Mouse (Mus musculus): ENCODE measurements around the gene Gm3336.
A peak's percentile ranks its signal among the peaks of the same experiment; 100 is the strongest.

Gene Gm3336

DNA sequence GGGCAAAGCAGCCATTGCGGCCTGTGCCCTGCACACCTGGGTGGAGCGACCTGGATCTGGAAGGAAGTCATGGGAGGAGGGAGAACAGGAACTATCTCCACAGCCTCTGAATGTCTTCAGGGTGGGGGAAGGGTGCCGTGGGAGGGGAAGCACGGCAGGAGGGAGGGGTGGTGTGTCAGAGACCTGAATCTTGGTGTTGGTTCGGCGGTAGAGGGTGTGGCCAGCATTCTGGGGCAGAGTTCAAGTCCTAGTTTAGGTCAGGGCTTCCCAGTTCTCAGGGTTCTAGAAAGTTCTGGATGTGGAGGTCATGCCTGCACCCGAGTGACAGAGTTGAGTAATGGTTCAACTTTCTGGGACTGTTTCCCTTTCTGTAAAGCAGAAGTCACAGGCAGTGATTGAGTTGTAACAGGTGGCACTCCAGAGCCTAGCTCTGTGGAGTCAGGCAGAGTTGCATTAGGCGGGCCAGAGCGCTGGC, 1.5 kb downstream of the Gm3336 start:
- peak; percentile 37 for DNase-seq

DNA sequence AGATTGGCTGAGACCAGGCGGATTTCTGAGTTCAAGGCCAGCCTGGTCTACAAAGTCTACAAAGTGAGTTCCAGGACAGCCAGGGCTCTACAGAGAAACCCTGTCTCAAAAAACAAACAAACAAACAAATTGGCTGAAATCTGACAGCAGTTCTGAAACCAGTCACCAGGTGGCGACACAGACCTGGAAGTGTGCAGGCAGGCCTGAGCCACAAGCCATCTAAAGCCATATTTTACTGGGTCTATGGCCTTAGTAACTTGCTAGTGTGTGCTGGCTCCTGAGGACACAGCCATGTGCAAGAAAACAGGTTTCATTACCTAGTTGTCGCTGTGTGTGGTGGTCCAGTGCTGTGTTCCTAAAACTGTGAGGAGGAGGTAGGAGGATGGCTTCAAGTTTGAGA, 2.4 kb downstream of the Gm3336 start:
- peak; percentile 70 for DNase-seq

GRCm38 (mm10) chr8:70721601-70722000, 3.3 kb downstream of the Gm3336 start:
- peak; percentile 25 for DNase-seq

GRCm38 (mm10) chr8:70723486-70724210, 5.3 kb downstream of the Gm3336 start, which contains the start of gene Pde4c:
Pde4c (plus strand) TSS chr8:70723720.
- no peak for DNase-seq

DNA sequence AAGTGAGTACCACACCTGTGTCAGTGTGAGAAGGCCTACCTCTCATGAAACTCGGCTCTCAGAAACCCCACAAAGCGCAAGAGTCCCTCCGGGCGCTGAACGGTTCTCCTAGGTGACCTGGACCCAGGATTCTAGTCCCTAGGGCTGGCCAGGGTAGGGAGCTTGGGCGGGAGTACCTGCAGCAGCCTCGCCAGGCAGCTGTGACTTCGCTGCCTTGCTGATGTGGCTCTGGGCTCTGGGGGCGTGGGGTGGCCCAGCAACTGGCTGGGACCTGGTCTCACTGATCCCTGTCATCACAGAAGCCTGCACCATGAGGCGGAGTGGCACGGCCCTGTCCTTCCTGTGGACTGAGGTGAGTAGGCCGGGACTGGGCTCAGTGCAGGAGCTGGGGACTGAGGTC, 5.9 kb downstream of the Gm3336 start:
- no peak for DNase-seq

DNA sequence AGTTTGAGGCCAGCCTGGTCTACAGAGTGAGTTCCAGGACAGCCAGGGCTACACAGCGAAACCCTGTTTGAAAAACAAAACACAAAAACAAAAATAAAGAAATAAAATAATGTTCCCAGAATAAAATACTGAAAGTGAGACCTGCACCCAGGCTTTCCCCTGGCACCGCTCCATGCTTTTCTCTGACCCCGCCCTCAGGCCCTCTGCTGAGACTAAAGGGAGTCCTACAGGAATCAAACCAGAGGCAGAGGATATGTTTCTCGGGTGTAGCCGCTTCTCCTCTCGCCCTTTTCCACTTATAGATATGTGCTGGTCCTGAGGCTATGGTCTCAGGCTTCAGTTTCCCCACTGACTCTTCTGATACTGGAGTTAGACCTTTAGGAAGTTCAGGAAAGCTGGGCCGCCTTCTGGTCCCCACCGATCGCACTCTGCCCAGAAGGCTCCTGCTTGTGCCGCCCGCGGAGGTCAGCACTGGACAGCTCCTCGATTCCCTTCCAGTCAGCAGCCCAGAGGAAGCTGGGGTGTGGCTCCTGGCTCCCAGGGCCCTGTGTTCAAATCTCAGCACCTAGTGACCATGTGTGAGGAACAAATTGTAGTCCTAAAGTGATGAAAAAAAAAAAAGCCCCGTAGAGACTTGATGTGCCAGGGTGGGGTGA, 7.6 kb downstream of the Gm3336 start:
- no peak for DNase-seq

GRCm38 (mm10) chr8:70726721-70727120, 8.4 kb downstream of the Gm3336 start:
- no peak for DNase-seq

DNA sequence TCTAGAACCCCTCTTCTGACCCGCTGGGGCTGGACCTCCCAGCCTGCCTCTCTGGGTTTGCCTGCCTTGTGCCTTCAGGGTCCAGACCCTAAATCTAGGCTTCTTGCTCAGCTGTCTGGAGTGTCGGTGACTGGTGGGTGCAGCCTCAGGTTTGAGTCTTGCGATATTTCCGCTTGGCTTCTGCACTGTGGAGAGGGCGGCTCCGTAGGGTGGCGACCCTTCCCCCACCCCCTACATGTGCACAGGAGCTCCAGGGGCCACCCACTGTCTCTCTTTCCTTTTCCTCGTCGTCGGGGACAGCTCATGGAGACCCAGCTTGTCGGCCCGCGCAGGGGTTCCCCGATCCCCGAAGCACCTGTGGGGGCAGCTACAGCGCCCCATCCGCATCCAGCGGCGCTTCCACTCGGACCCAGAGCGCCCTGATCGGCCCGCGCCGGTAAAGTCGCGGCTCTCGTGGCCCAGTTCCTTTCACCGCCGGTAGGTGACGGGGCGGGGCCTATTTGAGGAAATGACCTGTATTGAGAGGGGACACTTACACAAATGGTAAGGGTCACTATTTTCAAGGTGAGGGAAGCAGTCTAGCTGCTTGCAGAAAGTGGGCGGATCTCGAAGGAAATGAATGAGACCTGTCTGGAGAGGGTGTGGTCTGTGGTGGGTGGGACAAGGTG, 11.6 kb downstream of the Gm3336 start:
- no peak for DNase-seq

DNA sequence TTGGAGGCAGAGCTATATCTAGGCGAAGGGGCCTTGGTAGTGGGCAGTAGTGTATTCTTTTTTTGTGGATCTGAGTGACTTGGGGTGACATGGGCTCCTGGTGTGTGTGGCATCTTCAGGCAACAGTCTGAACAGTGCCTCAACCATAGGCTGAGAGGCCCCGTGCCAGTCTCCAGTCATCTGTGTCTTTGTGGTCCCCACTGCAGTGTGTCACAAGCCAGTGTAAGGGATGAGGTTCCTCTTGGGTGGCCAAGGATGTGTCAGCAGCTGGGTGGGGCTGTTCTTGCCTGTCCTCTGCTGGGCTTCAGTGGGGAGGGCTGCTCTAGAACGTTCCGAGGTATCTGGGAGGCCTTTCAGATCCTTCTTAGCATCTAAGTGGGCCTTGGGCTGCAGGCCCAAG, 12.6 kb downstream of the Gm3336 start:
- DNase-seq: no peak

GRCm38 (mm10) chr8:70737705-70738104, 19.4 kb downstream of the Gm3336 start:
- no peak for DNase-seq

DNA sequence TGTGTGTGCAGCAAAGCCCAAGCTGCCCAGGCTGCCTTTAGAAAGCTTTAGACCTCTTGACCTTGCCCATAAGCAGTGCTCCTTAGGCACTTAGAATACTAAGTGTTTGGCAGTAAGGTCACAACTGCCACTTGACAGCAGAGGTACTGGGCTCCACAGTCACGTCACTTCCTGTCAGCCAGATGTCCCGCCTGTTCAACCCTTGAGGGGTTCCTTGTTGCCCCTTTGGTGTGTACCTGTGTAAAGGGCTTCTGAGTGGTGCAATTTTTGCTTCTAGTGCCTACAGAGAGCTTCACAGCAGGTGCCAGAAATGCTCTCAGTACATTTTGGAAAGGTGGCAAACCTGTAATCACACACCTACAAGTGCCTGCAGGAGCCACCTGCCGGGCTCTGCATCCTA, 19.9 kb downstream of the Gm3336 start:
- DNase-seq: no peak

DNA sequence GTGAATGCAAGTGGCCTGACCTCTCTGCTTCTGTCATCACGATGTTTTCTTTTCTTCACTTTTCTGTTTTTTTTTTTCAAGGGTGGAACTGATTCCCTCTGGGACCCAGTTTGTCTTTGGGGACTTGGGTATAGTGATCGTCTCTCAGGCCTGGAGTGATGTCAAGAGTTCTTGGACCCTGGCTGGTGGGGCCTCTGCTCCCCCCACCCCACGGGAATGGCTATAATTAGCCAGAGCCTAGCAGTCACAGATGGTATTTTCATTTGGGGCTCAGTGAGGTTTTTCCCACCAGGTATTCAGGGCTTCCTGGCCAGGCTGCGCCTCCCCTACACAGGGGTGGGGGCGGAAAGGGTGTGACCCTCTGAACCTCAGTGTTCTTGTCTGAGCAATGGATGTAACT, 23.3 kb downstream of the Gm3336 start:
- no peak for DNase-seq

DNA sequence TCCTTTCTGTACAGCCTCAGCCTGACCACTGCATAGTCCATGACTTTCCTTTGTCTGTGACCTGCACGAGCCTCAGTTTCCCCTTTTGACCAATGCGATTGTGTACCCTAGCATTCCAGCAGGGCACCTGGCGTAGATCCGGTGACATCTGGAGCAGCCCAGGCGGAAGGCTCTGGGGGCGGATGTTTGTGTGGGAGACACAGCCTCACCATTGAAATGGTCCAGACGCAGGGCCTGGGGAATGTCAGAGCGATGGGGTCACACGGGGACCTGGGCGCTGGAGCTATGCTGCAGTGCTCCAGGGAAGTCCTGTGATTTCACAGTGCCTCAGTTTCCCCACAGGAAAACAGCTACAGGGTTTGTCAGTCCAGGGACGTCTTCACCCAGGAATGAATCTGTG, 23.8 kb downstream of the Gm3336 start:
- DNase-seq: no peak

GRCm38 (mm10) chr8:70742981-70743655, 24.8 kb downstream of the Gm3336 start:
- DNase-seq: no peak

DNA sequence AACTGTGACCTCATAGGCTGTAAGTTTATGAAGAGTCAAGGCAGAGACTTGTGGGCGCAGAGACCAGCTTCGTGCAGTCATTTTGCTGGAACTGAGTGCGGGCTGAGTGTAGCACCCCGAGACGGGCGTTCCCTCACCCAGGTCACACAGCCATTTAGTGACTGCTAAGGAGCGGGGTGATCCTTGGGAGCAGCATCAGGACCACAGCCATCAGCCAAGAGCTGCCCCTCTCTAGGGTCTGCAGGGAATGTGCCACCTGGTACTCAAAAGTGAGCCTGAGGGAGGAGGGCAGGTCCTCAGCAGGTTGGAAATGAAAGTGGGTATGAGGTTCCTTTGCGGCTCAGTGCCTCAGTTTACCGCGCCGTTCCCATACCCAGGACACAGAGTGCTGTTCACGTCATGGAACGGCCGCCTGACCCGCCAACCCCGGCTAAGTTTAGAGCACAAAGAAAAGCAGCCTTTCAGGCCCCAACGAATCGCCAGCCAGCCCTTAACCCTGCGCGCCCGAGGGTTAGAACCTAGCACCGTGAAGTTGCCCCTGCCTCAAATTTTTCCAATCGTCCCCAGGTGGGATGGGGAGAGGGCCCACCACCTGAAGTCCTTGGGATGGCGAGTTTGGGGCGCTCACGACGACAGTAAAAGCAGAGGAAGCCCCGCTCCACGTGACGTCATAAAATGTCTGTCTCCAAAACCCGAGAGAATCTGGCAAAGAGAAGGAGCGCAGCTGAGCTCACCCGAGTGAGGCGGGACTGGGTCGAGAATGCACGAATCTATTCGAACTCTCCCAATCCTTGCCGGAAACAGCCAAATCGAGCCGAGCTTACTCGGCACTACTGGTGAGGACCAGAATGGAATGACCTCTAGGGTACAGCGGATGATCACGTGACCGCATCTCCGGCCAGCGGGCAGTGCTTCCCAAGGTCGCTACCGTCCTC, 25.6 kb downstream of the Gm3336 start:
- DNase-seq: peak; percentile 44

DNA sequence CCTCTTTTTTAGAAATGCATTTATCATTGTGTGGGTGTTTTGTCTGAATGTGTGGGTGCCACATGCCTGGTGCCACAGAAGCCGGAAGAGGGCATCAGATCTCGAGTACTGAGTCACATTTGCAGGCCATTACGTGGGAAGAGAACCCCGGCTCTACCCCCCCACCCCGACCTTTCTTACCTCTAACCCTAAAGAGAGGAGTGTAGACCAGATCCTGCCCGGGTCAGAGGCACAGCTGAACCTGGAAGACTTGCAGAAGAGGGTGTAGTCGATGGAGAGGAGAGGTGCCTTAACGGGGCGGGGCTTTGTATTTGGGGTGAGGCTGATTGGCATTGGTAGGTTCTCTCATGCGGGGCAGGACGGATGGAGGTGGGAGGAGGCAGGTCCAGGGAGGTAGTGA, 26.5 kb downstream of the Gm3336 start:
- no peak for DNase-seq

DNA sequence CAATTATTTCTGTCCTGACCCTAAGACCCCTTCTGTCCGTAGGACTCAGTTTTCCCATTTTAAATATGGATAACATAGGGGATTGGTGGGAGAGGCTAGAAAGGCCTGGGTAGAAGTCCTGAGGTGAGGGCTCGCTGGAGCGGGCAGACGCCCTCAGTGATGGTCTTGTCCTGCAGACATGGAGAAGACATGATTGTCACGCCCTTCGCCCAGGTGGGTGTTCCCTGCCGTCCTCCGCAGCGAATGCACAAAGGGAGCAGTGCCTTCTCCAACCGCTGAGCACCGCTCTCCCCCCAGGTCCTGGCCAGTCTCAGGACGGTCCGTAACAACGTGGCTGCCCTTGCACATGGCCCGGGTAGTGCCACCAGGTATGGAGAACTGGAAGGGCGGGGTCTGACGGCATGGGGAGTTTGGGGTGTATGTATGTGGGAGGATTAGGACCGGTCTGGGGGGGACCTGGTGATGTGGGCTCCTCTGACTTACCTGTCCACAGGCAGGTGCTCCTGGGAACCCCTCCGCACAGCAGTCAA, 27.4 kb downstream of the Gm3336 start:
- no peak for DNase-seq

GRCm38 (mm10) chr8:70746676-70747075, 28.3 kb downstream of the Gm3336 start:
- DNase-seq: no peak

DNA sequence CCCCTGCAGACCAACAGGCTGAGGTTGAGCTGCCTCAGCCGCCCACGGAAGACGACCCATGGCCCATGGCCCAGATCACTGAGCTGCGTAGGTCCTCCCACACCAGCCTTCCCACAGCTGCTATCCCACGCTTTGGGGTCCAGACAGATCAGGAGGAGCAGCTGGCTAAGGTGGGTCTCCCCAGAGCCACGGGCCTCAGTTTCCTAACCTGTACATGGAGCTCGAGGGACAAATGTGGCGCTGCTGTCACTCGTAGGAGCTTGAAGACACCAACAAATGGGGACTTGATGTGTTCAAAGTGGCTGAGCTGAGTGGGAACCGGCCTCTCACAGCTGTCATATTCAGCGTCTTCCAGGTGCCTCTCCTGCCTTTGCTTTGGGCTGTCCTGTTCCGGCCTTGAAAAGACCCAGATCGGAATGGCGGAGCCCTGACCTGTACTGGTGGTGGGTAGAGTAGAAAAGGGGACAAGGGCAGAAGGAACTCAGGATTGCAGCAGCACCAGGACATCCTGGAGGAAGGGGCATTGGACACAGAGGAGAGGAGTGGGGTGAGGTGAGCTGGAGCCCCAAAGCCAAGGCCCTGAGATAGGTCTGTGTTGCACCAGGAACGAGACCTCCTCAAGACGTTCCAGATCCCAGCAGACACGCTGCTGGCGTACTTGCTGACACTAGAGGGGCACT, 29.0 kb downstream of the Gm3336 start:
- no peak for DNase-seq

- DNase-seq: no peak
Measured at GRCm38 (mm10) chr8:70748246-70749096, 30.1 kb downstream of the Gm3336 start.

All from cerebellum, adult 9-11 months (tissue).